Mouse (Mus musculus): ENCODE measurements around the gene Adam6a.
"Not testable (repeated sequence)": the region's sequence is repeated elsewhere in the genome, so short reads cannot be mapped to it uniquely, and the experiment has no call there.

The Adam6a gene

GRCm38 (mm10) chr12:113543608-113544007 is at the start of gene Adam6a:
Gene Adam6a, plus strand, starts transcription at chr12:113543908.
- not testable (repeated sequence) for DNase-seq

- DNase-seq = no peak
Observed at GRCm38 (mm10) chr12:113525901-113526300, 17.8 kb upstream of the Adam6a start.

GRCm38 (mm10) chr12:113578241-113578640 is 34.5 kb downstream of the Adam6a start:
- peak in 1 of 2 experiments; percentile 1 for DNase-seq

- no peak for DNase-seq
Observed at GRCm38 (mm10) chr12:113588001-113588400, 44.3 kb downstream of the Adam6a start.

Measured in lung, adult 18-20 months (tissue).